Mouse (Mus musculus) liver, embryonic 14.5 days (tissue): ENCODE measurements around the gene Gys2. TPM values are rescaled to one million over a fixed set of nuclear protein-coding genes. Genes with fewer than 3 reads are reported as not detected.

Experiments used
- ATAC-seq: fragments of 200-750 bp; cut with Nextera tagmentation; 2 replicates; pipeline ENCODE4 v1.8.0; 2017; ENCODE audit warnings: moderate number of reproducible peaks, mild to moderate bottlenecking, moderate library complexity; ENCODE audit not compliant: insufficient read depth
- DNase-seq, 3 experiments: peaks; one replicate each; pipeline ENCODE4 v3.0.0-alpha.2; 2012 to 2013; ENCODE audit warnings: low read depth in 3 of 3, low spot score in 3 of 3
- H3K27ac ChIP-seq: fragments of 300-500 bp; sonication (generic); 2 replicates; pipeline ENCODE4 v1.5.1; 2014; ENCODE audit warnings: moderate library complexity, mild to moderate bottlenecking, control low read depth, inconsistent platforms
- H3K27me3 ChIP-seq: fragments of 300-500 bp; sonication (generic); 2 replicates; pipeline ENCODE4 v1.6.1; 2014; ENCODE audit warnings: mild to moderate bottlenecking, low read length, moderate library complexity; ENCODE audit not compliant: control insufficient read depth, insufficient read depth
- H3K36me3 ChIP-seq: fragments of 300-500 bp; sonication (generic); replicated peaks from 2 replicates; pipeline ENCODE4 v1.6.1; 2014; ENCODE audit warnings: low read depth; ENCODE audit not compliant: control insufficient read depth, insufficient read depth
- H3K4me1 ChIP-seq, 2 experiments: fragments of 200-500 bp in 1 of 2; fragments of 300-500 bp in 1 of 2; sonication (generic) in 1 of 2; replicated peaks; 2 replicates each; pipeline ENCODE4 v1.6.1; 2012 to 2014; ENCODE audit warnings: antibody characterized with exemption in 1 of 2, inconsistent platforms in 1 of 2, low read length in 1 of 2; ENCODE audit not compliant: control insufficient read depth in 2 of 2, insufficient read depth in 2 of 2
- H3K4me2 ChIP-seq: fragments of 300-500 bp; sonication (generic); 2 replicates; pipeline ENCODE4 v1.6.1; 2014; ENCODE audit warnings: low read depth, mild to moderate bottlenecking, control low read depth, moderate library complexity
- H3K4me3 ChIP-seq, 2 experiments: fragments of 200-500 bp in 1 of 2; fragments of 300-500 bp in 1 of 2; sonication (generic) in 1 of 2; 2 replicates each; pipeline ENCODE4 v1.5.1; 2012 to 2014; ENCODE audit warnings: low read depth in 2 of 2, low read length in 2 of 2, mild to moderate bottlenecking in 2 of 2, control low read depth in 1 of 2, inconsistent platforms in 1 of 2, moderate library complexity in 1 of 2; ENCODE audit not compliant: insufficient read depth in 1 of 2
- H3K9ac ChIP-seq: fragments of 300-500 bp; sonication (generic); replicated peaks from 2 replicates; pipeline ENCODE4 v1.6.1; 2014; ENCODE audit warnings: mild to moderate bottlenecking, control low read depth, moderate library complexity
- H3K9me3 ChIP-seq: fragments of 300-500 bp; sonication (generic); 2 replicates; pipeline ENCODE4 v1.6.1; 2016; ENCODE audit warnings: low read length, mixed read lengths; ENCODE audit not compliant: control insufficient read depth
- CTCF ChIP-seq: IDR thresholded peaks from 2 replicates; pipeline ENCODE4 v1.5.1; 2016; ENCODE audit warnings: antibody characterized with exemption, low read depth, control low read depth
- EP300 ChIP-seq: IDR thresholded peaks from 2 replicates; pipeline ENCODE4 v1.6.1; 2016; ENCODE audit warnings: antibody characterized with exemption, low read depth
- WGBS: fragments of 180-500 bp; shearing (Covaris S2); extraction: QIAGEN DNeasy Blood & Tissue Kit; methylation state at CpG from one replicate; pipeline ENCODE4 v1.1.7; 2014; ENCODE audit not compliant: insufficient replicate concordance; 5-methylcytosine and 5-hydroxymethylcytosine counted together
- polyA plus RNA-seq, 2 experiments: library from polyadenylated mRNA; depleted of rRNA in 1 of 2; stranded (reverse) in 1 of 2; unstranded in 1 of 2; fragments of >200 nt; fragmentation: Nextera tagmentation in 1 of 2; extraction: Ambion mirVana in 1 of 2; gene quantifications; 2 replicates each; pipeline versions ENCODE4 v1.2.1 to v1.2.3; 2012 to 2014

Gene Gys2
- polyA plus RNA-seq, 2 experiments = 20.9 to 38.8 TPM

GRCm38 (mm10) chr6:142387755-142388271 lies 85.1 kb downstream of the Gys2 start:
- Histone ChIP-seq H3K4me2 (peak overlapping the region; percentile 85), H3K4me3 (peak overlapping the region; percentile 77 to 92), H3K9ac (peak overlapping the region; percentile 87), H3K4me1 (peaks cover 4 to 17% of the 10 kb centered on the region in 2 experiments), H3K9me3 (no peaks in the 10 kb centered on the region), H3K27ac (no peak overlapping the region), H3K36me3 (no peaks in the 10 kb centered on the region; the same call in 1 of the 2 replicates), H3K27me3 (no peaks in the 10 kb centered on the region)
- 15% methylated on average over 8 of the region's 8 CpGs for WGBS
- TF ChIP-seq CTCF (no peak), EP300 (no peak)
- DNase-seq = no peak
- no peak for ATAC-seq

GRCm38 (mm10) chr6:142387011-142387754 lies 85.7 kb downstream of the Gys2 start, which contains the start of the genes Recql and Golt1b:
Gene Recql (minus strand): TSS chr6:142387087.
Gene Golt1b (plus strand): TSS chr6:142387221.
- Histone ChIP-seq H3K27ac (peak within 1 kb of the TSS; percentile 75), H3K4me1 (peaks cover 4 to 17% of the 10 kb centered on the region in 2 experiments), H3K36me3 (no peaks in the 10 kb centered on the region; the same call in 1 of the 2 replicates), H3K9me3 (no peaks in the 10 kb centered on the region), H3K4me2 (peak within 1 kb of the TSS; percentile 85), H3K4me3 (peak within 1 kb of the TSS; percentile 83 to 92), H3K27me3 (no peaks in the 10 kb centered on the region), H3K9ac (peak within 1 kb of the TSS; percentile 87)
- ATAC-seq (peak; percentile 98), DNase-seq (peak; percentile 92 to 93 (median 92))
- peak; percentile 51; the same call in 1 of the 2 replicates for TF ChIP-seq EP300
- TF ChIP-seq CTCF = no peak
- WGBS = under 1% methylated on average over 81 of the region's 87 CpGs

GRCm38 (mm10) chr6:142386285-142387010 lies 86.5 kb downstream of the Gys2 start:
- no peaks in the 10 kb centered on the region for H3K9me3 ChIP-seq
- peak overlapping the region; percentile 75 for H3K27ac ChIP-seq
- DNase-seq = peak; percentile 51 to 75 (median 58)
- no peaks in the 10 kb centered on the region; the same call in 1 of the 2 replicates for H3K36me3 ChIP-seq
- TF ChIP-seq CTCF = no peak
- TF ChIP-seq EP300 = peak; percentile 90
- ATAC-seq = peak; percentile 68
- no peaks in the 10 kb centered on the region for H3K27me3 ChIP-seq
- under 1% methylated on average over 31 of the region's 31 CpGs for WGBS
- H3K9ac ChIP-seq = peak overlapping the region; percentile 74
- H3K4me1 ChIP-seq = peaks cover 4 to 17% of the 10 kb centered on the region in 2 experiments
- peak overlapping the region; percentile 83 to 92 for H3K4me3 ChIP-seq
- H3K4me2 ChIP-seq = peak overlapping the region; percentile 85

- DNase-seq = no peak
- Histone ChIP-seq H3K4me2 (no peak overlapping the region), H3K36me3 (no peaks in the 10 kb centered on the region), H3K27me3 (no peaks in the 10 kb centered on the region), H3K9ac (no peak overlapping the region), H3K9me3 (no peaks in the 10 kb centered on the region), H3K27ac (no peak overlapping the region), H3K4me3 (no peak overlapping the region), H3K4me1 (peaks cover 4 to 17% of the 10 kb centered on the region in 2 experiments)
- 82% methylated on average over 9 of the region's 9 CpGs for WGBS
- TF ChIP-seq EP300 (no peak), CTCF (no peak)
- no peak for ATAC-seq
Observed at GRCm38 (mm10) chr6:142384521-142384920, 88.4 kb downstream of the Gys2 start.
